Mouse (Mus musculus): ENCODE results near the gene Cdkal1. TPM values are rescaled to one million over a fixed set of nuclear protein-coding genes. Genes with fewer than 3 reads are reported as not detected.

The Cdkal1 gene
- polyA plus RNA-seq, 1 experiment from 2014 or later = 28.8 TPM

GRCm38 (mm10) chr13:29247800-29248199 lies 607.7 kb downstream of the Cdkal1 start:
- no peak overlapping the region for H3K4me3 ChIP-seq (replicated peaks; ENCODE audit: low read length)
- ATAC-seq = no peak
- no peaks in the 10 kb centered on the region for H3K36me3 ChIP-seq (ENCODE audit: control insufficient read depth, insufficient read depth)
- no peak overlapping the region for H3K27ac ChIP-seq (ENCODE audit: low read length)
- H3K4me2 ChIP-seq (ENCODE audit: low read length) = no peak overlapping the region
- no peaks in the 10 kb centered on the region for H3K4me1 ChIP-seq (replicated peaks; ENCODE audit: control insufficient read depth, insufficient read depth, low read length)
- H3K27me3 ChIP-seq (replicated peaks; ENCODE audit: control insufficient read depth, insufficient read depth, low read length) = no peaks in the 10 kb centered on the region
- no peaks in the 10 kb centered on the region for H3K9me3 ChIP-seq (ENCODE audit: control insufficient read depth, low read length)
- 69% methylated on average over 3 of the region's 3 CpGs for WGBS
- no peak overlapping the region for H3K9ac ChIP-seq (replicated peaks; ENCODE audit: low read depth, low read length)

- Histone ChIP-seq H3K4me3 (replicated peaks; ENCODE audit: low read length) (no peak overlapping the region), H3K9me3 (ENCODE audit: control insufficient read depth, low read length) (peaks cover 3% of the 10 kb centered on the region; the same call in 1 of the 2 replicates), H3K36me3 (ENCODE audit: control insufficient read depth, insufficient read depth) (no peaks in the 10 kb centered on the region), H3K27me3 (replicated peaks; ENCODE audit: control insufficient read depth, insufficient read depth, low read length) (no peaks in the 10 kb centered on the region), H3K9ac (replicated peaks; ENCODE audit: low read depth, low read length) (no peak overlapping the region), H3K4me2 (ENCODE audit: low read length) (no peak overlapping the region), H3K4me1 (replicated peaks; ENCODE audit: control insufficient read depth, insufficient read depth, low read length) (peaks cover 2% of the 10 kb centered on the region; the same call in 1 of the 2 replicates), H3K27ac (ENCODE audit: low read length) (no peak overlapping the region)
- no peak for ATAC-seq
- 86% methylated on average over 4 of the region's 4 CpGs for whole genome bisulfite sequencing
These were observed 620.4 kb downstream of the Cdkal1 start for GRCm38 (mm10) chr13:29235065-29235464.

- H3K9ac ChIP-seq (replicated peaks; ENCODE audit: low read depth, low read length) = no peak overlapping the region
- H3K27me3 ChIP-seq (replicated peaks; ENCODE audit: control insufficient read depth, insufficient read depth, low read length) = no peaks in the 10 kb centered on the region
- no peak overlapping the region for H3K27ac ChIP-seq (ENCODE audit: low read length)
- peaks cover 3% of the 10 kb centered on the region; the same call in 1 of the 2 replicates for H3K9me3 ChIP-seq (ENCODE audit: control insufficient read depth, low read length)
- no peak overlapping the region for H3K4me2 ChIP-seq (ENCODE audit: low read length)
- ATAC-seq = no peak
- no peak overlapping the region for H3K4me3 ChIP-seq (replicated peaks; ENCODE audit: low read length)
- H3K4me1 ChIP-seq (replicated peaks; ENCODE audit: control insufficient read depth, insufficient read depth, low read length) = peaks cover 2% of the 10 kb centered on the region; the same call in 1 of the 2 replicates
- H3K36me3 ChIP-seq (ENCODE audit: control insufficient read depth, insufficient read depth) = no peaks in the 10 kb centered on the region
- 81% methylated on average over 4 of the region's 4 CpGs for WGBS
These were observed 621.0 kb downstream of the Cdkal1 start for GRCm38 (mm10) chr13:29234442-29234841.

GRCm38 (mm10) chr13:29233970-29234369 lies 621.5 kb downstream of the Cdkal1 start:
- peaks cover 2% of the 10 kb centered on the region; the same call in 1 of the 2 replicates for H3K4me1 ChIP-seq (replicated peaks; ENCODE audit: control insufficient read depth, insufficient read depth, low read length)
- H3K27me3 ChIP-seq (replicated peaks; ENCODE audit: control insufficient read depth, insufficient read depth, low read length) = no peaks in the 10 kb centered on the region
- no peak overlapping the region for H3K4me2 ChIP-seq (ENCODE audit: low read length)
- no peak overlapping the region for H3K27ac ChIP-seq (ENCODE audit: low read length)
- no peaks in the 10 kb centered on the region for H3K36me3 ChIP-seq (ENCODE audit: control insufficient read depth, insufficient read depth)
- H3K9me3 ChIP-seq (ENCODE audit: control insufficient read depth, low read length) = peaks cover 3% of the 10 kb centered on the region; the same call in 1 of the 2 replicates
- H3K9ac ChIP-seq (replicated peaks; ENCODE audit: low read depth, low read length) = no peak overlapping the region
- no peak overlapping the region for H3K4me3 ChIP-seq (replicated peaks; ENCODE audit: low read length)
- 42% methylated on average over 11 of the region's 11 CpGs for WGBS
- no peak for ATAC-seq

- H3K36me3 ChIP-seq (ENCODE audit: control insufficient read depth, insufficient read depth) = no peaks in the 10 kb centered on the region
- H3K27ac ChIP-seq (ENCODE audit: low read length) = no peak overlapping the region
- no peak overlapping the region for H3K4me3 ChIP-seq (replicated peaks; ENCODE audit: low read length)
- no peak; the same call in 1 of the 2 replicates for ATAC-seq
- 39% methylated on average over 4 of the region's 4 CpGs for WGBS
- H3K4me2 ChIP-seq (ENCODE audit: low read length) = no peak overlapping the region
- no peak overlapping the region for H3K9ac ChIP-seq (replicated peaks; ENCODE audit: low read depth, low read length)
- peaks cover 2% of the 10 kb centered on the region; the same call in 1 of the 2 replicates for H3K4me1 ChIP-seq (replicated peaks; ENCODE audit: control insufficient read depth, insufficient read depth, low read length)
- no peaks in the 10 kb centered on the region for H3K27me3 ChIP-seq (replicated peaks; ENCODE audit: control insufficient read depth, insufficient read depth, low read length)
- peaks cover 3% of the 10 kb centered on the region; the same call in 1 of the 2 replicates for H3K9me3 ChIP-seq (ENCODE audit: control insufficient read depth, low read length)
These were observed 622.8 kb downstream of the Cdkal1 start for GRCm38 (mm10) chr13:29232681-29233080.

- no peaks in the 10 kb centered on the region for H3K9me3 ChIP-seq (ENCODE audit: control insufficient read depth, low read length)
- peaks cover 6% of the 10 kb centered on the region for H3K4me1 ChIP-seq (replicated peaks; ENCODE audit: control insufficient read depth, insufficient read depth, low read length)
- no peak overlapping the region for H3K9ac ChIP-seq (replicated peaks; ENCODE audit: low read depth, low read length)
- no peak for ATAC-seq
- H3K36me3 ChIP-seq (ENCODE audit: control insufficient read depth, insufficient read depth) = no peaks in the 10 kb centered on the region
- no peak overlapping the region for H3K27ac ChIP-seq (ENCODE audit: low read length)
- WGBS = 85% methylated on average over 5 of the region's 5 CpGs
- no peaks in the 10 kb centered on the region for H3K27me3 ChIP-seq (replicated peaks; ENCODE audit: control insufficient read depth, insufficient read depth, low read length)
- no peak overlapping the region for H3K4me2 ChIP-seq (ENCODE audit: low read length)
- H3K4me3 ChIP-seq (replicated peaks; ENCODE audit: low read length) = no peak overlapping the region
These were observed 630.7 kb downstream of the Cdkal1 start for GRCm38 (mm10) chr13:29224815-29225214.

GRCm38 (mm10) chr13:29222261-29222838 lies 633.1 kb downstream of the Cdkal1 start:
- H3K4me3 ChIP-seq (replicated peaks; ENCODE audit: low read length) = no peak overlapping the region
- H3K4me1 ChIP-seq (replicated peaks; ENCODE audit: control insufficient read depth, insufficient read depth, low read length) = peaks cover 6% of the 10 kb centered on the region
- 0 out of 2 replicates have a peak, but pooled peaks cover 3% of the 10 kb centered on the region for H3K9me3 ChIP-seq (ENCODE audit: control insufficient read depth, low read length)
- 2% methylated on average over 10 of the region's 10 CpGs for WGBS
- H3K9ac ChIP-seq (replicated peaks; ENCODE audit: low read depth, low read length) = peak overlapping the region; percentile 43
- H3K27ac ChIP-seq (ENCODE audit: low read length) = peak overlapping the region; percentile 85
- H3K27me3 ChIP-seq (replicated peaks; ENCODE audit: control insufficient read depth, insufficient read depth, low read length) = no peaks in the 10 kb centered on the region
- ATAC-seq = peak; percentile 84
- no peaks in the 10 kb centered on the region for H3K36me3 ChIP-seq (ENCODE audit: control insufficient read depth, insufficient read depth)
- peak overlapping the region; percentile 23; the same call in 1 of the 2 replicates for H3K4me2 ChIP-seq (ENCODE audit: low read length)

GRCm38 (mm10) chr13:29221646-29222045 lies 633.8 kb downstream of the Cdkal1 start:
- Histone ChIP-seq H3K4me1 (replicated peaks; ENCODE audit: control insufficient read depth, insufficient read depth, low read length) (peaks cover 6% of the 10 kb centered on the region), H3K9ac (replicated peaks; ENCODE audit: low read depth, low read length) (no peak overlapping the region), H3K9me3 (ENCODE audit: control insufficient read depth, low read length) (0 out of 2 replicates have a peak, but pooled peaks cover 3% of the 10 kb centered on the region), H3K36me3 (ENCODE audit: control insufficient read depth, insufficient read depth) (no peaks in the 10 kb centered on the region), H3K27ac (ENCODE audit: low read length) (no peak overlapping the region), H3K27me3 (replicated peaks; ENCODE audit: control insufficient read depth, insufficient read depth, low read length) (no peaks in the 10 kb centered on the region), H3K4me3 (replicated peaks; ENCODE audit: low read length) (no peak overlapping the region), H3K4me2 (ENCODE audit: low read length) (no peak overlapping the region)
- 35% methylated on average over 5 of the region's 5 CpGs for WGBS
- ATAC-seq = no peak

GRCm38 (mm10) chr13:29218594-29219230 lies 636.8 kb downstream of the Cdkal1 start:
- Histone ChIP-seq H3K4me2 (ENCODE audit: low read length) (no peak overlapping the region), H3K9me3 (ENCODE audit: control insufficient read depth, low read length) (0 out of 2 replicates have a peak, but pooled peaks cover 3% of the 10 kb centered on the region), H3K4me3 (replicated peaks; ENCODE audit: low read length) (no peak overlapping the region), H3K27ac (ENCODE audit: low read length) (no peak overlapping the region), H3K9ac (replicated peaks; ENCODE audit: low read depth, low read length) (no peak overlapping the region), H3K27me3 (replicated peaks; ENCODE audit: control insufficient read depth, insufficient read depth, low read length) (no peaks in the 10 kb centered on the region), H3K36me3 (ENCODE audit: control insufficient read depth, insufficient read depth) (no peaks in the 10 kb centered on the region), H3K4me1 (replicated peaks; ENCODE audit: control insufficient read depth, insufficient read depth, low read length) (peaks cover 6% of the 10 kb centered on the region)
- ATAC-seq = no peak
